Mouse (Mus musculus) monocyte, adult 5-6 weeks (primary cell): Measurements from ENCODE around the gene Gm9922. TPM values are rescaled to one million over a fixed set of nuclear protein-coding genes. Genes with fewer than 3 reads are reported as not detected.

Source experiments
- ATAC-seq: fragments of 153-309, 156-312 bp; replicated peaks from 2 replicates; pipeline ENCODE4 v1.8.0; 2017; ENCODE audit warnings: mild to moderate bottlenecking; ENCODE audit not compliant: low TSS enrichment, insufficient number of reproducible peaks, severe bottlenecking, poor library complexity, low FRiP score
- total RNA-seq: library from RNA; stranded (forward); fragments of 200-1000, 200-491, 200-594 nt; gene quantifications from 3 replicates; pipeline ENCODE4 v1.2.3, GENCODE M21; 2017

The Gm9922 gene
- total RNA-seq, 1 experiment from 2014 or later = not detected

GRCm38 (mm10) chr14:101704479-101704878, 25.1 kb downstream of the Gm9922 start:
- ATAC-seq = no peak

GRCm38 (mm10) chr14:101688406-101688805, 41.2 kb downstream of the Gm9922 start:
- no peak for ATAC-seq

GRCm38 (mm10) chr14:101687696-101688095, 41.9 kb downstream of the Gm9922 start:
- ATAC-seq = no peak

Other genes with a start within 250 kb of the Gm9922 start
- gene Tbc1d4, start 120.6 kb downstream of the Gm9922 start, total RNA-seq = 4.2 to 12.2 TPM (median 11.4 TPM) in 3 replicates
- gene Commd6, start 89.1 kb downstream of the Gm9922 start, total RNA-seq = 32.2 to 50.3 TPM (median 48.2 TPM) in 3 replicates
- gene Uchl3, start 75.8 kb downstream of the Gm9922 start, total RNA-seq = 31.0 to 34.9 TPM (median 33.1 TPM) in 3 replicates
- 0.95 to 2.3 TPM (median 1.8 TPM) in 3 replicates for gene Lmo7, start 143 bp upstream of the Gm9922 start, total RNA-seq